Mouse (Mus musculus) heart, adult 2 months (tissue): Measurements from ENCODE around the gene Ten1.
A peak's percentile ranks its signal among the peaks of the same experiment; 100 is the strongest.

Experiments used
- CTCF ChIP-seq: fragments of 200-600 bp; IDR thresholded peaks from 2 replicates; pipeline ENCODE4 v1.8.1; 2022; ENCODE audit warnings: antibody characterized with exemption, mild to moderate bottlenecking, moderate library complexity
- POLR2A ChIP-seq: fragments of 200-500 bp; IDR thresholded peaks from 2 replicates; pipeline ENCODE4 v1.6.1; 2011; ENCODE audit warnings: mild to moderate bottlenecking, low read depth, low read length, control low read depth; ENCODE audit not compliant: insufficient read depth

DNA sequence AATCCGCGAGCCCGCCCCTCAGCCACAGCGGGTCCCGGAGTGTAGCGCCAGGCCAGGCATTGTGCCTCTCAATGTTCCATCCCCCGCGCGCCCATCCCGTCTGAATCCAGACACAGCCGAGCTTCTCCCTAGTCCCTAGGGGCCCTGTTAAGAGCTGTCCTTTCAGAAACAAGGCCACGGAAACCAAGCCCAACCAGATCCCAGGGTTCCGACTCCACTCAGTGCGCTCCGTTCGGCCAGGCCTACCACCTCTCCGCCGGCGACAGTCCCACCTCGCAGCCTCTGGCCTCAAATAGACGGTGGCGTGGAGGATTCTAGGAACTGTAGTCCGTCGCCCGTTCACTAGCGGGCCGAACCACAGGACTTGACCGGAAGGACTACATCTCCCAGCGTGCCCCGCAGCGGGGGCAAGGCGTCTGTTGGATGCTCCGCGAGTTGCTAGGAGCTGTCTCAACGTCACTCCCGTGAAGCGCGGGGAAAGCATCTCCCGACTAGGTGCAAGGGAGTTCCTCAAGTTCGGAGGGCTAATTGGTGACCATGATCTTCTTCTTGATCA, 30.7 kb upstream of the Ten1 start, which contains the start of gene Fbf1:
- TF ChIP-seq CTCF (peak; percentile 9; the same call in 1 of the 2 replicates), POLR2A (peak; percentile 89)
